Mouse (Mus musculus): ENCODE data around the gene Sod1.

DNA sequence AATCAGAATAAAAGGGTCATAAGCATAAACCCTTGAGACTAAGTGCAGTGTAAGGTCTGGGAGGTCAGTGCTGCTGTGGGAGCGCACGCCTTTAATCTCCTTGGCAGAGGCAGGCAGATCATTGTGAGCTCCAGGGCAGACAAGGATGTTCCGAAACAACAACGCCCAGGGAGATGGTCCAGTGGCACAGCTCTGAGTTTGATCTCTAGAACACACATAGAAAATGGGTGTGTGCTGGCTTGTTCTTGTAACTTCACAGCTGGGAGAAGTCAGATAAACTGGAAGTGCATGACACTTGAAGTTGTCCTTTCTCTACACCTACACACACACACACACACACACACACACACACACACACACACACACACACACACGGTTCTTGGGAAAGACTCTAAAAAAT, 43.5 kb downstream of the Sod1 start:
- TF ChIP-seq CTCF (IDR thresholded peaks at IDR 0.05; ENCODE audit: low read depth), result no peak
- peak; percentile 67 for TF ChIP-seq EP300 (IDR thresholded peaks at IDR 0.05; ENCODE audit: low read depth)

Measured in liver, embryonic 14.5 days (tissue).